Mouse (Mus musculus): Measurements from ENCODE around the gene Smco3. TPM values are rescaled to one million over a fixed set of nuclear protein-coding genes. Genes with fewer than 3 reads are reported as not detected.

Gene Smco3
- polyA plus RNA-seq, 1 experiment: 4.2 TPM

Other genes with a start within 250 kb of the Smco3 start
- 0.34 TPM in 2 replicates for gene Plbd1, start 173.5 kb downstream of the Smco3 start, polyA plus RNA-seq (2012; rRNA removed)
- 0.10 and 0.13 TPM in 2 replicates for gene Gucy2c, start 53.7 kb downstream of the Smco3 start, polyA plus RNA-seq (2012; rRNA removed)
- gene Hist4h4, start 31.0 kb downstream of the Smco3 start, polyA plus RNA-seq (2012; rRNA removed): 0.56 and 0.80 TPM in 2 replicates
- 103 and 145 TPM in 2 replicates for gene H2afj, start 27.2 kb downstream of the Smco3 start, polyA plus RNA-seq (2012; rRNA removed)
- gene BC049715, start 7.8 kb downstream of the Smco3 start, polyA plus RNA-seq (2012; rRNA removed): 0.59 and 1.3 TPM in 2 replicates
- 60.8 and 72.5 TPM in 2 replicates for gene Wbp11, start 7.2 kb downstream of the Smco3 start, polyA plus RNA-seq (2012; rRNA removed)
- 0.50 and 0.62 TPM in 2 replicates for gene Art4, start 22.3 kb upstream of the Smco3 start, polyA plus RNA-seq (2012; rRNA removed)
- 156 and 163 TPM in 2 replicates for gene Mgp, start 40.4 kb upstream of the Smco3 start, polyA plus RNA-seq (2012; rRNA removed)
- 0.18 TPM in 1 of 2 replicates, not detected in the other for gene Erp27, start 86.7 kb upstream of the Smco3 start, polyA plus RNA-seq (2012; rRNA removed)
- gene Pde6h, start 88.4 kb upstream of the Smco3 start, polyA plus RNA-seq (2012; rRNA removed): 0.50 and 1.1 TPM in 2 replicates
- 25.5 and 28.9 TPM in 2 replicates for gene Arhgdib, start 106.4 kb upstream of the Smco3 start, polyA plus RNA-seq (2012; rRNA removed)

Data from frontal cortex, adult 2 months (tissue).